Mouse (Mus musculus) liver, embryonic 14.5 days (tissue): ENCODE data around the gene Susd5.

Source experiments
- CTCF ChIP-seq: IDR thresholded peaks from 2 replicates; pipeline ENCODE4 v1.5.1; 2016; ENCODE audit warnings: antibody characterized with exemption, low read depth, control low read depth
- EP300 ChIP-seq: IDR thresholded peaks from 2 replicates; pipeline ENCODE4 v1.6.1; 2016; ENCODE audit warnings: antibody characterized with exemption, low read depth

- TF ChIP-seq EP300, result no peak
- no peak for TF ChIP-seq CTCF
These were observed 30.3 kb downstream of the Susd5 start for GRCm38 (mm10) chr9:114087106-114087815.
